Mouse (Mus musculus): Measurements from ENCODE around the gene Ccr8.

DNA sequence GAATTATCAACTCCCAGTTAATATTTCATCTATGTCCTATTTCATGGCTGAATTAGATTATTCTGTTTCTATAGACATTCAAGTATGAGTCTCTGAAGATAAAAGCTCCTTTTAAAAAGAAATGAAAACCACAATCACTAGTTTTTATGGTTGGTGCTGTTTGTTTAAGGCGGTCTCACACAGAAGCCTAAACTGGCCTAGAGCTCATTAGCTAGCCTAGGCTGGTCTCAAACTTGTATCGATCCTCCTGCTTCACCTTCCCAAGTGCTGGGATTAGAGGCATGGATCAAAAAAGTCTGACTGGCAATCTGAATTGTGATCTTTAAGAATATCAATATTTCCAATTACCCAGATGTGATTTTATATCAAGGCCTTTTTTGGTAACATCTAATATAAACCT, 24.3 kb upstream of the Ccr8 start:
- TF ChIP-seq CTCF (IDR thresholded peaks at IDR 0.05; ENCODE audit: low read depth, low read length) (no peak), POLR2A (IDR thresholded peaks at IDR 0.05; ENCODE audit: borderline replicate concordance, low read depth, low read length) (no peak)
